Mouse (Mus musculus) monocyte, adult 2 months (primary cell): ENCODE results near the gene Rnf19b.

Source experiments
- DNase-seq, 2 experiments: peaks; one replicate each; pipeline ENCODE4 v3.0.0; 2022; ENCODE audit warnings: low spot score in 2 of 2, low read depth in 1 of 2

Gene Rnf19b

GRCm38 (mm10) chr4:129058207-129059092 is at the start of gene Rnf19b:
TSS of gene Rnf19b (plus strand) at chr4:129058271.
- no peak for DNase-seq

DNA sequence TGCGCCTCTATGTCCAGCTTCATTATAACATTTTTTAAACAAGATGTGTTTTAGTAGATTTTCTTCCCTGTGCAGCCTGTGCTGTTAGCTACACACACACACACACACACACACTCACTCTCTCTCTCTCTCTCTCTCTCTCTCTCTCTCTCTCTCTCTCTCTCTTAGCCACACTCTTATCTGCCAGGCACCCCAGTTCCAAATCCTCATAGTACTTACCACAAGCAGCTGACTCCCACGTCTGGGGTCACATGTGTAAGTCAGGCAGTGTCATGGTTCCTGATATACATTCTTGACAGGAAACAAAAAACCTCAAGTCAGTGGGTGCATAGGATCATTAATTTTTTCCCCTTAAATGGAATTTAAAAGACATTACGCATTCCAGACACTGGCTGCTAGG is 49.4 kb upstream of the Rnf19b start:
- DNase-seq = no peak

GRCm38 (mm10) chr4:129009521-129009920 is 48.5 kb upstream of the Rnf19b start:
- no peak for DNase-seq

DNA sequence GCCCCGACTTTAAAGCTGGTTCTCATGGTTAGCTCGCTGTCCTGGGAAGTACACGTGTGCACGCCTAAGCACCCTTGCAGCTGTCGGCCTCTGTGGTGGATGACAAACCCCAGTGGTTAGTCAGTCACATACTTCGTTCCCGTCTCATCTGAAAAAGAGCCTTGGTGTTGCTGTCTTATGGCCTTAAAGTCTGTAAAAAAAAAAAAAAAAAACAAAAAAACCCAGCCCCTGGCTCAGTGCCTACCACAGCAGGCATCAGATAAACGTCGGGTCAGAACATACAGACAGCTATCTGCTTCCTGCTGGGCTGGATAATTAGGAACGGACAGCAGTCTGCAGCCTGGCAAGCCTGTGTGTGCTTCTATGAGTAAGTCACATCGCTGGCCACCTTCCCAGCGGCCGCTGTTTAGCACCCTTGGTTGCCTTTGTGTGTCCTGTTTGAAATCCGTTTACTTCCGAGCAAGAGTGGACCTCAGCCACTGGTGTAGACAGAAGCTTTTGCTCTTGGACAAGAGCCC is 46.4 kb upstream of the Rnf19b start:
- DNase-seq = no peak

DNA sequence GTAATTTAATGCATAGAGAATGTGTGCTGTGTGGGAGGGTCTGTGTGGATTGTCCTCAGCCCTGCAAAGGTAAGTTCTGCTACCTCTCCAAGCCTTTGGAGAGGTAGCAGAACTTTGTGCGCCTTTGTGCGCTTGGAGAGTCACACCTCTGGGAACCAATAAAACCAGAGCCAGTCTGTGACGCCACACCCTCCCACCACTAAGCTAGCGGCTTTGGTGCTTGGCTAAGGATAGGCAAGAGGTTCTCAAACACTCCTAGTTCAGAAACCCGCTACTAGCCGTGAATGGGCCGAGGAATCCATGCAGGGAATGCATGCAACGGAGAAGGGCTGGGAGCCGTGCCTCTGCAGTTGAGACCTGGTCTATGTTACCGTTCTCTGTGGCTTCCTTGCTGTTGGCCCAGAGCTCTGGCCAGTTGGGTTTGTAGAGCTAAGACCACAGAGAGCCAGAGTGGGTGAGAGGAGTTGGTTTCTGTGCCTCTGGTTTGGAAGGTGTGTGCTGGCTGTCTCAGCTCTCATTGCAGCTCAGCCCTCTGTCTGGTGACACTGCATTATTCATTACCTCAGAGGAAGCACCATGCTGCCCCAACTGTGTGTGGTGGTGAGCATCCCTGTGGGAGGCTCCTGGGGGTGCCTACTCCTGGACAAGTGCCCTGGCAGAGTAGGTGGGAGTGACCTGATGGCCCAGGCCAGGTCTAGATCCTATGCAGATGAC is 44.8 kb upstream of the Rnf19b start:
- no peak for DNase-seq

GRCm38 (mm10) chr4:129016329-129016728 is 41.7 kb upstream of the Rnf19b start:
- no peak for DNase-seq

DNA sequence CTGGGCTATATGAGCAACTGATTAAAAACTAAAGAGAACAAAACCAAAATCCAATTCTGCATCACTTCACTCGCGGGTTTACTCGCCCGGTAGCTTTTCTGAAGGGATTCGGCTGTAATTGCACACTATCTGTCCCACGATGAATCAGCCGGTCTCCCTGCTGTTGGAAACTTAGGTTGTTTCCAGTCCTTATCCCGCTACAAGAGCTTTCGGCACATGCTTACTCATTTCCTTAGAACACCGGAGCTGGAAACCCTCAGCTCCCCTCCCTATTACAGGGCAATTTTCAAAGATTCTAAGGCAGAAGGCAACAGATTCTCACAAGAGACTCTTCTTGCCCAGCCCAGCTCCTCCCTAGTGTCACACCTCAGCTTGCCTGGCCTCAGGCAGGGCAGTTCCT is 40.9 kb upstream of the Rnf19b start:
- no peak for DNase-seq

- no peak for DNase-seq
Measured at GRCm38 (mm10) chr4:129018788-129019435, 39.2 kb upstream of the Rnf19b start.

GRCm38 (mm10) chr4:129019788-129020187 is 38.3 kb upstream of the Rnf19b start:
- no peak for DNase-seq

DNA sequence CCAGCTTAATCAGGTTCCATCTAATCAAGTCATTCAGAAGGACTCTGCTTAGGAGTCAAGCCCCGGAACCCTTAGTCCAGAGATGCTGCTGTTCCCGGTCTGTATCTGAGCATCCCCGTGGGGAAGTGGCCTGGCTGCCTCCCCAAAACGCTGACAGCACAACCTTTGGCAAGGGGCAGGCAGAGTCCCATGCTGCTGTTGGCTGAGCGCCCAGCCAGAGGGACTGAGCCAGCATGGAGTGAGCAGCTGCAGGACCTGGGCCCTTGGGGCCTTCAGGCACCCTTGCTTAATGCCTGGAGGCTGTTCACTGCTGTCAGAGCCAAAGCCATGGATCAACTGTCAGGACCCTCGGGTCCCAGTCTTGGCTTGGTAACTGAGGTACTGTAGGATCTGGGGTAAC is 37.6 kb upstream of the Rnf19b start:
- no peak for DNase-seq

DNA sequence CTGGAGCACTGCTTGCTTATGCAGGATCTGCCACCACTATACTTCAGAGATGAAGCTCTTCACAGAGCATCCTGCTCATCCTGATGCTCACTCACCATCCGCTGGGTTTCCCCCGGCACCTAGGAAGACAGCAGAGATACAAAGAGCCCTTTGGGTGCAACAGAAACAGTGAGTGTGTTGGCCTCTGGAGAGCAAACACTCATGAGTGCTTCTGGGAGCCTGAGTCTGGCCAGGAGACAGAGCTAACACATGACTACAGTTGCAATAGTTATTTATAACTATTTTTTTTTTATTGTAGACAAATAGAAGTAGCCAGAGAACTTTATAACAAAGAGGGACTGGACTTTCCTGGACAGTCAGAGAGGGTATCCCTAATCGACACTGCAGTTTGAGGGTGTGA is 36.6 kb upstream of the Rnf19b start:
- no peak for DNase-seq

DNA sequence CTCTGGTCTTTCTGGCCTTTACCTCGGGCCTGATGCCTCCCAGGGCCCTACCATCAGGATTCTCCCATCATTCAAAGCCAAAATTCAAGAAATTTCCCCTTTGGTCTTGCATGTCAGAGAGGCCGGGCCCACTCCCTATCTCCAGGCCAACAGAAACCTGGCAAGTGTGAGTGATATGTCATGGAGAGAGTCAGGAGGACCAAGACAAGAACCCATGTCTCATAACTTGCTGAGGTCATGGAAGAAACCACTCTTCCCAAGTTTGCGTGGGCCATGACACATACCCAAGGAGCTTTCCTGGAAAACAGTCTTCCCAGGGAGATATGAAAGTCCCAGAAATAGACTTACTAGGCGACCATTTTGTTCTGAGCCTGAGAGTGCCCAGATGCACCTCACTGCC is 36.2 kb upstream of the Rnf19b start:
- DNase-seq = no peak

GRCm38 (mm10) chr4:129023884-129024283 is 34.2 kb upstream of the Rnf19b start:
- DNase-seq = no peak

GRCm38 (mm10) chr4:129024775-129025174 is 33.3 kb upstream of the Rnf19b start:
- no peak for DNase-seq

DNA sequence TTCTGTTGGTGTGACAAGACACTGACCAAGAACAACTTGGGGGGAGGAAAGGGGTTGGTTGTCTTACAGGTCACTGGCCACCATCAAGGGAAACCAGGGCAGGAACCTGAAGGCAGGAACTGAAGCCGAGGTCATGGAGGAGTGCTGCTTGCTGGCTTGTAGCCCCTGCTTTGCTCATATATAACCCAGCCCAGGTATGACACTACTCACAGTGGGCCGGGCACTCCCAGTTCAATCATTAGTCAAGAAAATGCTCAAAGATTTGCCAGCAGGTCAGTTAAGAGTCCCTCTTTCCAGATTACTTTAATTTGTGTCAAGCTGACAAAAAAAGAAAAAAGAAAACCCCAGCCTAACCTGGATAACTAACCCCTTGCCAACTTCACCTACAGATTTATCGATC is 32.4 kb upstream of the Rnf19b start:
- no peak for DNase-seq

- DNase-seq = no peak
Measured at GRCm38 (mm10) chr4:129030746-129031145, 27.3 kb upstream of the Rnf19b start.

GRCm38 (mm10) chr4:129031408-129031965 is 26.6 kb upstream of the Rnf19b start:
- DNase-seq = no peak

- DNase-seq = peak; percentile 55 to 71
Measured at GRCm38 (mm10) chr4:129032133-129032962, 25.7 kb upstream of the Rnf19b start.

GRCm38 (mm10) chr4:129032963-129033951 is 24.8 kb upstream of the Rnf19b start:
- DNase-seq = peak; percentile 39 to 74
